Mouse (Mus musculus) small intestine, adult 2 months (tissue): ENCODE data around the gene Dgkg.

Experiments used
- CTCF ChIP-seq: fragments of 200-500 bp; IDR thresholded peaks from 2 replicates; pipeline ENCODE4 v1.5.1; 2012; ENCODE audit warnings: low read depth, mild to moderate bottlenecking, control low read depth, inconsistent platforms, low read length, moderate library complexity, mixed read lengths; ENCODE audit not compliant: insufficient replicate concordance, insufficient read length; ENCODE audit errors: extremely low read depth
- POLR2A ChIP-seq: fragments of 200-500 bp; IDR thresholded peaks from 2 replicates; pipeline ENCODE4 v1.6.1; 2012; ENCODE audit warnings: low read depth, mild to moderate bottlenecking, control low read depth, inconsistent platforms, low read length, moderate library complexity

DNA sequence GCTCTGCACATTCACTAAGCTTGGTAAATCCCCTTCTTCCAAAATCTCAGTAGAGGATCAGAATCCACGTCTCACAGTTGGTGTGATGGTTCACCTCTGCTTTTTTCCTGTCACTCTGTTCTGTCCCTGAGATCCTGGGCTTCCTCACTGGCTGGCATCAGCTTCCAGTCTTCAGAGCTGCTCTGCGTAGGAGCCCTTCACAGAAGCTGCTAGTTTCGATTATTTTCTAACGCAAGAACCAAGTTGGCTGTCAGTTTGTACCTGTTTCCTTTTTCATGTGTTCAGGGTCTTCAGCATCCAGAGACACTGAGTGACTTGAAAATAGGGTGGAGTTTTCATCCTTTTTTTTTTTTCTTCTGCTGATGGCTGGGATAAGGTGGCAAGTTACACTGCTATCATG lies 15.0 kb downstream of the Dgkg start:
- TF ChIP-seq CTCF: no peak
- no peak for TF ChIP-seq POLR2A
